Mouse (Mus musculus) kidney, postnatal 10 days (tissue): Measurements from ENCODE around the gene C1qbp.

ENCODE experiments used
- DNase-seq: peaks from one replicate; pipeline ENCODE4 v3.0.0; 2021; ENCODE audit warnings: mixed read lengths

Gene C1qbp

GRCm38 (mm10) chr11:70982557-70983228 lies at the start of gene C1qbp:
Gene C1qbp (minus strand): TSS chr11:70983026.
- peak; percentile 98 for DNase-seq

DNA sequence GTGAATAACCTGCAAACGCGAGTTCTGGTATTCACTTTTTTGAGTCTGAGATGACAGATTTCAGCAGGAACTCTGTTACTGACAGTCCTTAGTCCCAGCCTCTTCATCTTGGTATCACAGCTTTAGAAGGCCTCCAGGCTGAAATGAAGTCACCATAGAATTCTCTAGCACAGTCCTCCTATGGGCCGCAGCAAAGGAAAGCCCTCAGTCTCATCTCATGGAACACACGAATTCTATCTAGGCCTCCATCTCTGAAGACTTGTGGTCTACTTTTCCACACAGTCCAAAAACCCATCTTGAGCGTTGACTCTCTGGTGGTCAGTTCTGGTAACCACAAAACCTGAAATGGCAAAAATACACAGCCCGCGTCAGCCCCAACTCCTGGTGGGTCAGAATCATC lies 49.2 kb upstream of the C1qbp start:
- DNase-seq, result no peak

DNA sequence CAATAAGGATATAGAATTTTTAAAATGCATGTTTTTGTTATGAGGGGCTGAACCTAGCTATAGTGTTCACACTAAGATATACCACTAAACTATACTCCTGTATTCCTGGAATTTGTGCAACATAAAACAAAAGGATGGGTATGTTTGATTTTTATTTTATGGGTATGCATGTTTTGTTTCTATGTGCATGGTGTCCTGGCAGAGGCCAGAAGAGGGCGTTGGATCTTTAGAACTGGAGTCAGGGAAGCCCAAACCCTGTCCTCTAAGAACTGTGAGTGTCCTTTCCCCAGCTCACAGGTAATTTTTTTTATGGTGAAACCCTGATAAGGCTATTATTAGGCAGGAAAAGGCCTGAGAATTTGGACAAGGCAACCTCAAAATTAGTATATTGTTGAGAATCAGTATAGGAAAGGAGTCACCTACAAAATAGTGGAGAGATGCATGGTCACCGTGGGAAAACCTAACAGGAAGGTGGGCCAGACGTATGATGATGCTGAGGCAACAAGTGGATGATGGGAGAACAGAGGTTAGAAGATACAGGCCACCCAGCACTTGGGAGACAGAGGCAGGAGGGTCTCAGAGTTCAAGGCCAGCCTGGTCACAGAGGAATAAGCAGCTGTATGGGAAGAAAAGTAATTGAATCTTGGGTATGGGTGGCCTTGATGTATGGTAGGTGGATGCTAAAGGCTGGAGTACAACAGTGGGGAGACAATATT lies 46.7 kb upstream of the C1qbp start:
- no peak for DNase-seq

DNA sequence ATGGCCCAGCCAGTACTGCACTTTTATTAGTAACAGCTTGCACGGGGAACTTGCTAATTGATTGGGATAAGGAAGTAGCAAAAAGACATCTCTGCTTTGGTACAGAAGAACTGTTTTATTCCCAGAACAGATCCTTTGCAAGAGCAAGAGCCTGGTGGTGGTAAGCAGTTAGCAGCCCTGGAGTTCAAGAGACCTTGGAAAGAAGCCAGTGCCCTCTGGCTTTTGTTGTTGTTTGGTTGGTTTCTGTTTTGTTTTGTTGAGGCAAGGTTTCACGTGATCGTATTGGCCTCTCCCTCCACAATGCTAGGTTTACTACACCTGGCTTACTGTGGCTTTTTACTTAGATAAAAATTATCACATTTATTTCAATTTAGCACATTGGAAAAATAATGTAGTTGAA lies 45.5 kb upstream of the C1qbp start:
- DNase-seq, result no peak

- DNase-seq, result peak; percentile 98
Measured at GRCm38 (mm10) chr11:71019201-71020068, 36.6 kb upstream of the C1qbp start, which contains the start of the genes Mis12 and Derl2. Gene Mis12 (plus strand): TSS chr11:71019611. Gene Derl2 (minus strand): TSS chr11:71019841.

- DNase-seq, result no peak
Measured at GRCm38 (mm10) chr11:71018416-71019200, 35.8 kb upstream of the C1qbp start.

DNA sequence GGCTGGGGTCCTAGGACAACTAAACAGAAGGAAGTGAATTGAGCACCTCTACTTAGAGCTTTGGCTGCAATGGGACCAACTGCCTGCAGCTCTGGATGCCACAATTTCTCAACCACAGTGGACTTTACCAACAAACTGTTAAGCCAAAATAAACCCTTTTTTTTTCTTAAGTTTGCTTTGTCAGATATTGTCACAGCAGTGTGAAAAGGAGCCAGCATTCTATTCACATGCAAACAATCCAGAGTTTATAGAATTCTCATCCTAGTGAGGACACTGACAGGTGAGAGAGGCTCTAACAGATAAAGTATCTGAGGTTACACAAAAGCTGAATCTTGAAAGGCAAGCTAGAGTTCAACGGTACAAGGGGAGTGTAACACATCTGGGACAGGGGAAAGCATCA lies 34.2 kb upstream of the C1qbp start:
- DNase-seq, result no peak

DNA sequence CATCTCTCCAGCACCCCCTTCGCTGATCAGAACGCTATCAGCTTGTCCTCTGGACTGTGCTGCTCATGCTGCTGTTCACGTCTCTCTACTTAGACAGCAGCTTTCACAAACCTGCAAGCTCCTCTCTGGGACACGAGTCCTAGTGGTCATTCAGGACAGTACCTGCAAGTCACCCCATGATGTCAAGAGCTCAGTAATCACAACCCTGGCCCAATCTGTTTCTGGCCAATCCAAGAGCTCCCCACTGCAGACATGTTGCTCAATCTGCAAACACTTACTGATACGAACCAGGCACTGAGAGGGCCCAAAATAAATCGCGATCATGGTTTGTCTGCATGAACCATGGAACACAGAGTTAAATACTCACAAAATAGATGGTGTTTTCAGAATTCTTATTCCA lies 29.9 kb upstream of the C1qbp start:
- DNase-seq, result no peak

DNA sequence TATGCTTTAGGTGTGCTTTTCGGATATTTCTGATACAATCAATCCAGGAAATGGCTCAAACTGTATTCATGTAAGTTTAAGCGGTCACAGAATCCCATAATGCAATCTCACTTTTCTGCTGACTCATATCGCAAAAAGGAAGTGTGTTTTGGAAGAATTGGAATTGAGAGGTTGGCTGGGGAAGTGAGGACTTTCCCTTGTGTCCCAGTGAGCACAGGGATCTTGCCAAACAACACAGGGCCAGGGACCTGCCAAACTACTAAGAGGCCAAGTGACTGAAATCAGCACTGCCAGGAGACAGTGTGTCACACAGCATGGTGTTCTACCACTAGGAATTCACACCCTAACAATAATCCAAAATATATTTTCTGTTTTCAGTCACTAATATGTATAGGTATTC lies 25.5 kb upstream of the C1qbp start:
- no peak for DNase-seq

- DNase-seq, result no peak
Measured at GRCm38 (mm10) chr11:71007831-71008230, 25.0 kb upstream of the C1qbp start.

DNA sequence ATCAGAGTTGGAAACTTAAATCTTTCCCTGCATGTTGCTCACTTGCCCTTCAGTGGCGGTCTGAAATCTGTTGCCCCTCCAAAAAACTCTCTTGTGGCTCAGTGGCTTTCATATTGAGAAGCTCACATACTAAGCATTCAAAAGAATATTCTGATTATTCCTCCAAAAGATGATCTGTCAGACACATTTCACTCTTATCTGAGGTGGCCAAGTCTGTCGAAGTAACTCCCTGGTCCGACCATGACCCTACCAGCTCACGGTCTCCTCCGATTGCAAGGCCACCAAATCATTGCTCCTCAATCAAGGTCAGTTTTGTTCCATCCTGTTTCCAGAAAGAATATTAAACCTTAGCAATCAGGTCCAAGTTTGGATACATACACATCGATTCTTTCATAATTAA lies 24.2 kb upstream of the C1qbp start:
- DNase-seq, result no peak

DNA sequence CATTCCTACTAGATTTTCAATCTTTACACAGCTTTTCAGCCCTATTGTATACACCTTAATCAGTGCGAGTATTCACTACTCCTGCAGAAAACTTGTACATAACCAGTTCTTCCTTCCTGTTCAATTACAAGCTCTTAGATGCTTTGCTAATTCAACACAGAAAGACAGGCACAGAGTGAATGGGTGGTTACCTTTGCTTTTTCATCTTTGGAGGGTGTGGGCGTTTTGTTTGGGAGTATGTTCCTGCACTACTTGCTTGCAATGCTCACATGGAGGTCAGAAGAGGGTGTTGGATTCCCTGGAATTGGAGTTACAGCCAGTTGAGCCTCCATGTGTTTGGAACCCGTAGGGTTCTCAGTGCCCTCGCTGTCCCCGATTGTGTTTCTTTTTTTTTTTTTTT lies 22.2 kb upstream of the C1qbp start:
- DNase-seq, result no peak

DNA sequence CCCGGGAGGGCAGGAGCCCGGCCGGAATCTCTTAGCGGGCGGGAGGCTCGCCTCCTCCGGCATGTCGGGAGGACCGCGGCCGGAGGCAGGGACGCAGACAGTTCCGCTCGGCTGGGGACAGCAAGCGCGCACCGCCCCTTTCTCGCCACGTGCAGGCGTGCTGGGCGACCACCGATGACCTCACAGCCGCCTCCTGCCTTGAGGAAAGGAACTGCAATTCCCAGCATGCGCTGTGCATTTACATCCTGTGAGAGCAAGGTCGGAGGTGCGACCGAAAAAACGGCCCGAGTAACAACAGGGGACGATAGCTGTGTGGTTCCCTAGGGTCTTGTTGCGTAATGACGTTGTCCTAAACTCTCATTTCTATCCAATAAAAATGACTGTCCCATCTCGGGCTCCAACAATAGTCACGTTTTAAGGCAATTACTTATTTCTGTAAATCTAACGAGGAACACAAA lies 21.5 kb upstream of the C1qbp start, which contains the start of gene Dhx33:
Gene Dhx33 (minus strand): TSS at position 122 of the 458 bp plus-strand sequence.
- peak; percentile 98 for DNase-seq

DNA sequence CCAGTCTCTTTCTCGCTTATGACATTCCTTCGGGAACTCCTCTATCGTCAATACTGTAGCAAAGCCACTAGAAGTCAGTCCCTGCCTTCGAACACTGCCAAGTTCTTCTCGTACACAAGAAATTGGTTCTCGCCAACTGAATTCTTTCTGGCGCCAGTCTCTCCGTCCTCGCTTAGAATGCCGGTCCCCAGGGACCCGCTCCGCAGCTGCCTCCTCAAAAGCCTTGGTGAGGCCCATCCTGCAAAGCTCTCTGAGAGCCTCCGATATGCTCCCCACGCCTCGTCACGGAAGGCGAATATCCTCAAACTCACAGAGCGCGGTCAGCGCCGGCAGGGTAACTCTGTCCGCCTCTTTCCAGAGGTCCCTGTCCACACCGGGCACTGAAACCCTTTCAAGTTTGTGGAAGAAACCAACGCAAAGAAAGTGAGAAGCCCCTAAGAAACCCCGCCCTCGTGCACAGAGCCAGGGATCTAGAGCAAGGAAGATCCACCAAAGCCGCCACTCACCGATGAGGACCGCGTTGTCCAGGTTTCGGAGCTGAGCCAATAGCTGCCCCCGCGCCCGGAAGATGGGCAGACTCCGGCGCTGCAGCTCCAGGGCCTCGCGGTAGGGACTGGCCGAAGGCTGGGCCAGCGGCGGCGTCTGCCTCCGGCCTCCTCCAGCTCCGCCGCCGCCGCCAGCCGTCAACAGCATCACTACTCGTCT lies 20.9 kb upstream of the C1qbp start:
- no peak for DNase-seq

GRCm38 (mm10) chr11:71001167-71001566 lies 18.3 kb upstream of the C1qbp start:
- DNase-seq, result no peak

GRCm38 (mm10) chr11:70982030-70982429 lies 796 bp downstream of the C1qbp start:
- DNase-seq, result no peak

DNA sequence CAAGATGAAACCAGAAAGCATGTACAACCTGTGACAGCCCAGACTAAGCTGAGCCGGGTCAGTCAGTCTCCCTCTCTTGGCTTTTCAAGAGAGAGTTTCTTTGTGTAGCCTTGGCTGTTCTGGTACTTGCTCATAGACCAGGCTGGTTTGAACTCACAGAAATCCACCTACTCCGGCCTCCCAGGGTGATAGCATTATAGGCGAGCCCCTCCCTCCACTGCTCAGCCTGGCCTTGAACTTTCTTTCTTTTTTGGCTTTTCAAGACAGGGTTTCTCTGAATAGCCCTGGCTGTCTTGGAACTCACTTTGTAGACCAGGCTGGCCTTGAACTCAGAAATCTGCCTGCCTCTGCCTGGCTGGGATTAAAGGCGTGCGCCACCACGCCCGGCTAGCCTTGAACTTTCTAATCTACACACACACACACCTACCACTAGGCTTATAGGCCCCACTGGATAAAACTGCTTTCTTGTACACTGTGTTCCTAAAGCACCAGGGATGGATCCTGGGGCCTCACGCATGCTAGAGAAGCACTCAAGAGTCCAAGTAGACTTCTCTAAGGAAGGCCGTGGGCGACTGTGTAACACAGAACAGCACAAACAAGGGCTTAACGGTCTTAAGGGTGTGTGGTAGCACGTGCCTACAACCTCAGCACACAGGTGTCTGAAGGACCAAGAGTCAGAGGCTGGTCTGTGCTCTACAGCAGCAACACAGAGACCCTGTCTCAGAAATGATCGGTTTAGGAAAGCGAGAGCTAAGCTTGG lies 1.9 kb downstream of the C1qbp start:
- no peak for DNase-seq

DNA sequence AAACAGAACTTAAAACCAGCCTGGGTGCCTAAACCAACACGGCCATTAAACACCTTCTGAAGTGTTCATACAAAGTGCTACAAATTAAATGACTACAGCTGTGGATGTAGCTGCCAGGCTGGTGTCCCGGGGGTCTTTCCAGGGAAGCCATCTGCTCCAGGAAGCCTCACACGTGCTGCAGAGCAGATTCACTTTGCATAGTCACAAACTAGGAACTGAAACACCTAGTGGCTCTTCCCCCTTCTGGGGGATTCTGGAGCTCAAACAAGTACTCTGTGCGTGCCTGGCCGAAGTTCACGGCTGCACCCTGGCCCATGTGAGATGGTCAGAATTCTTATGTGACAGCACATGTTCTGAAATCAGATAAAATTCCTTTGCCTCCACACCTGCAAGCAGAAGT lies 2.6 kb downstream of the C1qbp start:
- DNase-seq, result no peak

DNA sequence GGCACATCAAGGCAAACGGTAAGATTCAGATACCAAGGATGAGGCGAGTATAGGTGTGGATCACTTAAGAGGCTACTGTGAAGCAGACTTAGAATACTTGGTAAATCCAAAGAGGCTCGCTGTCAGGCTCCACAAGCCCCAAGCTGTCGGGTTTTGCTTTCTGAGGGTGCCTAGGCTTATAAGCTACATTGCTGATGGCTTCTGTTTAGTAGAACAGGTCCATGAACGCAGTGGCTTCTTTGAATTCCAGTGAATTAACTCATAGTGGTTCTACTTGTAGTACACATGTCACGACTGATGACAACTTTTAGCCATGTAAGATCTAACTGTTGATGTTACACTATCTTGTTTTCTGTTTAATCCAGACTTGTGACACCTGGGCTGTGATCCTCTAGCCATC lies 5.5 kb downstream of the C1qbp start:
- no peak for DNase-seq

GRCm38 (mm10) chr11:70975193-70975592 lies 7.6 kb downstream of the C1qbp start:
- DNase-seq, result no peak

DNA sequence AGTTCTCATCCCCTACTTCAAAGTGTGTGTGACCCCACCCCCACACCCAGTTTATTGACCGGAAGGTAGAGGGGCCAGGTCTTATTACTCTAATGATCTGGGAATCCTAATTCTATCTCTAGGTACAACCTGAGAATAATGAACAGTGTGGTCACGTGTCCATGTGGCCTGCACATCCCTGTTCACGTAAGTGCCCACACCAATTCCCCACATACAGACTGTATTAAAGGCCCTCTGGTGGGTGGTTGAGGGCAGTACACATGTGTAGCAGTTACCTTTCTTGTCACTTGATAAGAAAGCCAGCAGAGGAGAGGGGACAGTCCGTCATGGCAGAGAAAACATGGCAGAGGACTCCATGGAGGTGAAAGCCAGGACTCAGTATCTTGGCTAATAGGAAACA lies 8.9 kb downstream of the C1qbp start:
- DNase-seq, result no peak
